In the genomic region with DNA sequence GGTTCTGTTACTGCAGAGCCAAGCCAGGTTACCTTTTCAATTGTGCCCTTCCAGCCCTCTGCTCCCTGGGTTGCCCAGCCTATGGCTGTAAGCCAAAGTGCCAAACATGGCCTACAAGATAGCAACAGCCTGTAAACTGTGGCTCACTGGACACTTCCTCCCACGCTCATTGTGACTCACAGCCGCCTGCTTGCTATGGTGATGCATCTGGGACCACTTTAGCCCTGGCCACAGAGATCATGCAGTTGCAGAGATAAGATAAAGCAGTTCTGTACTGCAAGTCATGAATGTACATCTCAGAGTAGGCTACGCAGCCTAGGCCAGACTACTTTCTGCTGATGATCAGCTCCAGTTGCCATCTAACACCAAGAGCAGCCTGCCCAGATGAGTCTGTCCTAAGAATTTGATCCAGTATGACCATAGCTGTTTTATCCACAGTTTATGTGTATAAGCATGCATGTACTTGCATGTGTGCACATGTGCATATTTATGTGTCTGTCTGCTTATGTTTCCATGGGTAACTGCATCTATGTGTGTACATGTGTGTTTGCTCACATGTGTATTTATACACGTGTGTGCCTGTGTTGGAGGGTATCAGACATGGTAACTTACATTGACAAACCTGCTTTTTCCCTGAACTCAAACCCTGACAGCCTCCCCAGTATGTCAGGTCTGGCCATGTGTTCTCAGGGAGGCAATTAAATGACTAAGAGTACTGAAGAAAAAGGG, we compare ENCODE assay signal across 10 mouse cellular contexts.
A peak's percentile ranks its signal among the peaks of the same experiment; 100 is the strongest.
DNase-seq lines count a peak whose midpoint lies in the region; ATAC-seq and TF ChIP-seq lines count a peak whose summit lies in the region.
"Had no signal": no experiment of that assay in that cellular context is flagged by ENCODE, and none has a peak within 500 bp of the region (broad histone marks: within the 10 kb centered on the region; RNA-seq: fewer than 3 reads in every experiment).

No protein-coding gene starts in this region.

- H3K4me2 ChIP-seq in liver, postnatal 0 days (ENCODE audit: low read depth, low read length) = peak overlapping the region; percentile 51
- H3K4me2 ChIP-seq in neural tube, embryonic 15.5 days = no peak overlapping the region
- H3K4me2 ChIP-seq in forebrain, embryonic 16.5 days (ENCODE audit: low read length) = no peak overlapping the region
- H3K4me2 ChIP-seq: embryonic facial prominence, embryonic 15.5 days; hindbrain, embryonic 15.5 days; midbrain, embryonic 12.5 days had no signal

- H3K27me3 ChIP-seq in liver, postnatal 0 days (ENCODE audit: insufficient read depth, low read length) = no peaks in the 10 kb centered on the region
- H3K27me3 ChIP-seq in neural tube, embryonic 15.5 days (replicated peaks) = no peaks in the 10 kb centered on the region
- no peaks in the 10 kb centered on the region for H3K27me3 ChIP-seq in forebrain, embryonic 16.5 days (replicated peaks; ENCODE audit: control insufficient read depth, insufficient read depth, low read length)
- H3K27me3 ChIP-seq: embryonic facial prominence, embryonic 15.5 days; hindbrain, embryonic 15.5 days; midbrain, embryonic 12.5 days had no signal

- no peaks in the 10 kb centered on the region for H3K9me3 ChIP-seq in liver, postnatal 0 days (ENCODE audit: low read length)
- no peaks in the 10 kb centered on the region for H3K9me3 ChIP-seq in neural tube, embryonic 15.5 days (replicated peaks)
- no peaks in the 10 kb centered on the region for H3K9me3 ChIP-seq in forebrain, embryonic 16.5 days (ENCODE audit: control insufficient read depth, low read length)
- H3K9me3 ChIP-seq: embryonic facial prominence, embryonic 15.5 days; hindbrain, embryonic 15.5 days; midbrain, embryonic 12.5 days had no signal

- no peak for TF ChIP-seq CTCF in liver, postnatal 0 days (IDR thresholded peaks at IDR 0.05; ENCODE audit: low read depth)

- TF ChIP-seq EP300 in liver, postnatal 0 days (IDR thresholded peaks at IDR 0.05; ENCODE audit: low read depth) = peak; percentile 98

- peak overlapping the region; percentile 80 for H3K27ac ChIP-seq in liver, postnatal 0 days (ENCODE audit: low read depth)
- H3K27ac ChIP-seq in neural tube, embryonic 15.5 days (replicated peaks) = no peak overlapping the region
- H3K27ac ChIP-seq in forebrain, embryonic 16.5 days (ENCODE audit: low read length) = no peak overlapping the region
- H3K27ac ChIP-seq: embryonic facial prominence, embryonic 15.5 days; hindbrain, embryonic 15.5 days; midbrain, embryonic 12.5 days had no signal

- no peaks in the 10 kb centered on the region for H3K36me3 ChIP-seq in liver, postnatal 0 days (replicated peaks; ENCODE audit: insufficient read depth, low read length)
- no peaks in the 10 kb centered on the region for H3K36me3 ChIP-seq in neural tube, embryonic 15.5 days
- H3K36me3 ChIP-seq in forebrain, embryonic 16.5 days (ENCODE audit: control insufficient read depth, insufficient read depth) = no peaks in the 10 kb centered on the region
- H3K36me3 ChIP-seq: embryonic facial prominence, embryonic 15.5 days; hindbrain, embryonic 15.5 days; midbrain, embryonic 12.5 days had no signal

- peak overlapping the region; percentile 22; the same call in 1 of the 2 replicates for H3K9ac ChIP-seq in liver, postnatal 0 days (replicated peaks)
- no peak overlapping the region for H3K9ac ChIP-seq in neural tube, embryonic 15.5 days (replicated peaks)
- H3K9ac ChIP-seq in forebrain, embryonic 16.5 days (replicated peaks; ENCODE audit: low read depth, low read length) = no peak overlapping the region
- H3K9ac ChIP-seq: embryonic facial prominence, embryonic 15.5 days; hindbrain, embryonic 15.5 days; midbrain, embryonic 12.5 days had no signal

- DNase-seq in 3134 (ENCODE audit: extremely low read depth, insufficient read length, low spot score) (peak; percentile 48), 416B (ENCODE audit: low read depth) (peak; percentile 100)
- DNase-seq in c-Kit-positive CD71-positive TER-119-negative erythroid progenitor cells, embryonic 14.5 days (ENCODE audit: low read depth) = peak; percentile 76
- peak; percentile 75 for DNase-seq in liver, postnatal 0 days
- DNase-seq in kidney, adult 9 months = no peak

- peaks cover 58% of the 10 kb centered on the region for H3K4me1 ChIP-seq in liver, postnatal 0 days (ENCODE audit: insufficient read depth)
- peaks cover 6% of the 10 kb centered on the region; the same call in 1 of the 2 replicates for H3K4me1 ChIP-seq in neural tube, embryonic 15.5 days
- no peaks in the 10 kb centered on the region for H3K4me1 ChIP-seq in forebrain, embryonic 16.5 days (replicated peaks; ENCODE audit: control insufficient read depth, insufficient read depth, low read length)
- H3K4me1 ChIP-seq: hindbrain, embryonic 15.5 days had no signal

- 44% methylated on average over 4 of the region's 4 CpGs for WGBS in liver, postnatal 0 days (ENCODE audit: insufficient replicate concordance)
- WGBS in neural tube, embryonic 15.5 days = 86% methylated on average over 4 of the region's 4 CpGs
- WGBS in forebrain, embryonic 16.5 days = 92% methylated on average over 4 of the region's 4 CpGs

- ATAC-seq in liver, postnatal 0 days = peak; percentile 85
- no peak for ATAC-seq in neural tube, embryonic 15.5 days (ENCODE audit: low FRiP score)
- ATAC-seq in forebrain, embryonic 16.5 days = no peak

- H3K4me3 ChIP-seq in liver, postnatal 0 days (ENCODE audit: low read depth, low read length) = no peak overlapping the region
- no peak overlapping the region for H3K4me3 ChIP-seq in neural tube, embryonic 15.5 days (replicated peaks)
- no peak overlapping the region for H3K4me3 ChIP-seq in forebrain, embryonic 16.5 days (replicated peaks; ENCODE audit: low read length)
- H3K4me3 ChIP-seq: embryonic facial prominence, embryonic 15.5 days; hindbrain, embryonic 15.5 days; midbrain, embryonic 12.5 days had no signal
